Mouse (Mus musculus): ENCODE measurements around the gene Map2k7.

Map2k7 gene

DNA sequence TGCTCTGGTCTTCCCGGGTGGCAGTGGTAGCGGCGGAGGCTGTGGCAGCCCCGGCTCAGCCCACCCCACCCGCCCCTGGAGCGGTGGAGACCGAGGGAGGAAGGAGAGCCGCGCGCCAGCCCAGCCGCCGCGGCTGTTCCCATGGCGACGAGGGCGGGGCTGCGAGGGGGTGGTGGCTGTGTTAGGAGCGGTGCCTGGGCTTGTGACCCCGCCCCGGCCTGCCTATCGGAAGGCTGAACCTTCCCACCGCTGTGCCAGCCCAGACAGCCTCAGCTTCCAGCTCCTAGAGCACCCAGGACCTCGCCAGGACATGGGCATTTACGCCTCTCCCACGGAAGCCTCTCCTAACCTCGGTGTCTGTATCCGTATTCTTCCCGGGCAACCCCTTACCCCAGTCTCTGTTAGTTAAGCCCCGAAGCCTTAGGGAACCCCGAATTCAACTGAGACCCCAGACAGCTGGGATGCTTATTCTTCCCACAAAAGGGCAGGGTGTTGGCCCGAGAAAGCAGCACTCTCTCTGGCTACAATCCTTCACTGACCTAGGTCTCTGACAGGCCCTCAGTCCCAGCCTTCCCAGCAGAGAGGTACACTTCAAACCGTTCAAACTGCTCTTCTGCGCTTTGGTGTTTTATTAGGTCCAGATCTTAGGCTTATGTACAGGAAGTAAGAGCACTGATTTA lies 20.7 kb downstream of the Map2k7 start, which contains the start of gene Ctxn1:
Gene Ctxn1, minus strand, starts transcription at position 150 of the 680 bp plus-strand sequence.
- peak; percentile 54 to 72 for DNase-seq

- DNase-seq: no peak
Measured at GRCm38 (mm10) chr8:4259805-4260170, 21.2 kb downstream of the Map2k7 start.

GRCm38 (mm10) chr8:4263105-4263791 lies 24.7 kb downstream of the Map2k7 start:
- no peak for DNase-seq

DNA sequence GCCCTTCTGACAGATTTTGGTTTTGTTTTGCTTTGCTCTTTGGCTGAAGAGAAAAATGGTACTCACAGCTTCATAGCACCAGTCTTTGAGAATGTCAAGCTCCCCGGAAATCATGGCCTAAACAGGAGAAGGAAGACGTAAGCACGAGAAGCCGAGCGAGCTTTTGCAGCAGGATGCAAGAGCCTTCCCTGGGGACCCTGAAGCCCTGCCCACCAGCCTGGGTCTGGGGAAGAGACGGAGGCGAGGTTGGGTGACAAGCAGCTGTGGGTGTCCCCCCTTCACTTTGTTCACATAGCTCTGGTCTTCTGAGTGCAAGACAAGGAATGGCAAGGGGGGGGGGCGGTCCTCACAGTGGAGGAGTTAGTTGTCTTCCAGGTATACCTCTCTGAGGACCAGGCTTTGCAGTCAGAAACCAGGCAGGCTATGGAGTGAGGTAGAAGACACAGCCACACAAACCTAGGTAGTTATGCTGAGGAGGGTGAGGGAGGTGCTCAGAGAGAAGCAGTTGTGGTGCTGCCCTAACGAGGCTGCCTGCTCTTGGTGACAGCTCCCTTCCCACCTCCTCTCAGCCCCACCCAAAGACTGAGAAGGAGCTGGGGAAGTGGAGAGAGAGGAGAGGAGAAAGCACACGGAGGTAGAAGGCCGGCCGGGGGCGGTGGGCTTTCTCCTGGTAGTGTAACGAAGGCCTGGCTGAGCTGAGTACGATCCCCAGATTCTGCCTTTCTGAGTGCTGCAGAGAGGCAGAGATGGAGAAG lies 26.8 kb downstream of the Map2k7 start:
- no peak for DNase-seq

- no peak for DNase-seq
Measured at GRCm38 (mm10) chr8:4267627-4268026, 29.1 kb downstream of the Map2k7 start.

DNA sequence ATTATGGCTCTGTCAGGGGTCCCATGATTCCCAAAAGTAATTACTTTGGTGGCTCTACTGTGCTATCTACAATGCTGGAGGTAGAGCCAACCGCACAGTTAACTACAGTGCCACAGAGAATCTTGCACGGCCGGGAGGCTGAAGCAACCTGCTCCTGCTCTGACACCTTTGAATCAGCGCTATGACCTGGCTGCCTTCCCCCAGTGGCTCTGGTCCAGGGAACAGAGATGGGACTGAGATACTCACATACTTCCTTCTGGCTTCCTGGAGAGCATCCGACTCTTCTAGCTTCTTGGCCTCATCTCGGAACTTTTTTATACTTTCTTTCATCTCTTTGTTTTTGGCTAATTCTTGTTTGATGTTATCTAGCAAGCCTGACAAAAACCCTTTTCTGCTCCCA lies 31.1 kb downstream of the Map2k7 start:
- no peak for DNase-seq

GRCm38 (mm10) chr8:4275275-4276110 lies 37.0 kb downstream of the Map2k7 start, which contains the start of gene Timm44:
Gene Timm44, minus strand, starts transcription at chr8:4275913.
- DNase-seq: peak; percentile 96 to 98

DNA sequence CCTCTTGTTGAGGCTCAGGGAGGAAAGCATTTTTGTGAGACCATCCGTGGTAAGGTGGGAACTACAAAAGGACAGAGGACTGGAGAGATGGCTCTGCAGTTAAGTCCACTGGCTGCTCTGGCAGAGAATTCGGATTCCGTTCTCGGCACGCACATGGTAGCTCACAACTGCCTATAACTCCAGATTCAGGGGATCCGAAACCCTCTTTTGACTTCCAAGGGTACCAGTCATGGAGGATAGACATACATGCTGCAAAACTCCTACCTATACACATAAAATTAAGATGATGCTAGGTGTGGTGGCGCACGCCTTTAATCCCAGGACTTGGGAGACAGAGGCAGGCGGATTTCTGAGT lies 37.5 kb downstream of the Map2k7 start:
- no peak for DNase-seq

DNA sequence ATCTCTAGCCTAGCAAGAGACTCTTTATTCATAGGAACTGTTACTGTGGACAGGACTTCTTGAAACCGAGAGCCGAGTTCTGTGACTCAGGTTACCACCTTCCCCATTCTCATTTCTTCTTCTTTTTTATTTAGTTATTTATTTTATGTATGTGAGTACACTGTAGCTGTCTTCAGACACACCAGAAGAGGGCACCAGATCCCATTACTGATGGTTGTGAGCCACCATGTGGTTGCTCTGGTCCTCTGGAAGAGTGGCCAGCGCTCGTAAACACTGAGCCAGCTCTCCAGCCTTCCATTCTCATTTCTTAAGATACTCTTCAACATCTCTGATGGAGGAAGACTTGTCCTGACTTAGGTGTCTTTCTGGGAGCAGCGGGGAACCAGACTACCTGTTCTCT lies 54.2 kb downstream of the Map2k7 start:
- DNase-seq: no peak
